Mouse (Mus musculus): ENCODE data around the gene Tgm4. TPM values are rescaled to one million over a fixed set of nuclear protein-coding genes. Genes with fewer than 3 reads are reported as not detected.

Tgm4 gene
- 0.47 and 1.3 TPM in 2 replicates for polyA plus RNA-seq (2014; fragmentation: Nextera tagmentation; extraction: Ambion mirVana)

- DNase-seq (ENCODE audit: low spot score) (peak; percentile 24), ATAC-seq (replicated peaks; ENCODE audit: low FRiP score) (no peak)
- Histone ChIP-seq H3K4me1 (replicated peaks; ENCODE audit: control insufficient read depth, insufficient read depth, low read length) (no peaks in the 10 kb centered on the region), H3K27me3 (ENCODE audit: control insufficient read depth, insufficient read depth, low read length) (no peaks in the 10 kb centered on the region), H3K4me3 (ENCODE audit: low read depth, low read length) (no peak within 1 kb of the TSS), H3K9ac (ENCODE audit: low read length) (no peak within 1 kb of the TSS), H3K27ac (ENCODE audit: low read depth, low read length) (no peak within 1 kb of the TSS), H3K9me3 (ENCODE audit: control insufficient read depth, low read length) (no peaks in the 10 kb centered on the region), H3K4me2 (ENCODE audit: low read depth, low read length, severe bottlenecking) (no peak within 1 kb of the TSS), H3K36me3 (ENCODE audit: control insufficient read depth, insufficient read depth, low read length) (no peaks in the 10 kb centered on the region)
- 87% methylated on average over 4 of the region's 4 CpGs for WGBS
Observed at GRCm38 (mm10) chr9:123034426-123034825, at the start of gene Tgm4. Gene Tgm4 (plus strand): TSS chr9:123034726.

- H3K4me1 ChIP-seq (replicated peaks; ENCODE audit: control insufficient read depth, insufficient read depth, low read length): no peaks in the 10 kb centered on the region
- H3K4me3 ChIP-seq (ENCODE audit: low read depth, low read length): no peak overlapping the region
- no peak overlapping the region for H3K9ac ChIP-seq (ENCODE audit: low read length)
- H3K36me3 ChIP-seq (ENCODE audit: control insufficient read depth, insufficient read depth, low read length): peaks cover 9% of the 10 kb centered on the region
- H3K4me2 ChIP-seq (ENCODE audit: low read depth, low read length, severe bottlenecking): no peak overlapping the region
- ATAC-seq (replicated peaks; ENCODE audit: low FRiP score) (no peak), DNase-seq (ENCODE audit: low spot score) (no peak)
- WGBS: 95% methylated on average over 10 of the region's 10 CpGs
- H3K27ac ChIP-seq (ENCODE audit: low read depth, low read length): no peak overlapping the region
- no peaks in the 10 kb centered on the region for H3K9me3 ChIP-seq (ENCODE audit: control insufficient read depth, low read length)
- no peaks in the 10 kb centered on the region for H3K27me3 ChIP-seq (ENCODE audit: control insufficient read depth, insufficient read depth, low read length)
Observed at GRCm38 (mm10) chr9:122998406-122999192, 35.9 kb upstream of the Tgm4 start.

- no peak overlapping the region for H3K4me3 ChIP-seq (ENCODE audit: low read depth, low read length)
- DNase-seq (ENCODE audit: low spot score): no peak
- H3K4me2 ChIP-seq (ENCODE audit: low read depth, low read length, severe bottlenecking): no peak overlapping the region
- H3K4me1 ChIP-seq (replicated peaks; ENCODE audit: control insufficient read depth, insufficient read depth, low read length): no peaks in the 10 kb centered on the region
- no peaks in the 10 kb centered on the region for H3K9me3 ChIP-seq (ENCODE audit: control insufficient read depth, low read length)
- 93% methylated on average over 4 of the region's 4 CpGs for WGBS
- peaks cover 9% of the 10 kb centered on the region for H3K36me3 ChIP-seq (ENCODE audit: control insufficient read depth, insufficient read depth, low read length)
- H3K27me3 ChIP-seq (ENCODE audit: control insufficient read depth, insufficient read depth, low read length): no peaks in the 10 kb centered on the region
- no peak overlapping the region for H3K27ac ChIP-seq (ENCODE audit: low read depth, low read length)
- H3K9ac ChIP-seq (ENCODE audit: low read length): no peak overlapping the region
- ATAC-seq (replicated peaks; ENCODE audit: low FRiP score): no peak
Observed at GRCm38 (mm10) chr9:122999193-122999586, 35.3 kb upstream of the Tgm4 start.

GRCm38 (mm10) chr9:123004718-123005117, 29.8 kb upstream of the Tgm4 start:
- H3K4me2 ChIP-seq (ENCODE audit: low read depth, low read length, severe bottlenecking): no peak overlapping the region
- WGBS: 100% methylated on average over 2 of the region's 2 CpGs

GRCm38 (mm10) chr9:123006071-123006470, 28.5 kb upstream of the Tgm4 start:
- WGBS: 86% methylated on average over 6 of the region's 6 CpGs

More at GRCm38 (mm10) chr9:123004718-123005117, 29.8 kb upstream of the Tgm4 start:
- no peaks in the 10 kb centered on the region for H3K4me1 ChIP-seq (replicated peaks; ENCODE audit: control insufficient read depth, insufficient read depth, low read length)
- ATAC-seq (replicated peaks; ENCODE audit: low FRiP score) (no peak), DNase-seq (ENCODE audit: low spot score) (no peak)
- no peak overlapping the region for H3K27ac ChIP-seq (ENCODE audit: low read depth, low read length)
- no peaks in the 10 kb centered on the region for H3K9me3 ChIP-seq (ENCODE audit: control insufficient read depth, low read length)
- peaks cover 18% of the 10 kb centered on the region for H3K36me3 ChIP-seq (ENCODE audit: control insufficient read depth, insufficient read depth, low read length)
- no peak overlapping the region for H3K9ac ChIP-seq (ENCODE audit: low read length)
- no peaks in the 10 kb centered on the region for H3K27me3 ChIP-seq (ENCODE audit: control insufficient read depth, insufficient read depth, low read length)
- no peak overlapping the region for H3K4me3 ChIP-seq (ENCODE audit: low read depth, low read length)

GRCm38 (mm10) chr9:123020995-123021631, 13.4 kb upstream of the Tgm4 start, which contains the start of gene Tmem42:
Gene Tmem42 (plus strand): TSS chr9:123021326.
- H3K4me1 ChIP-seq (replicated peaks; ENCODE audit: control insufficient read depth, insufficient read depth, low read length): peaks cover 4% of the 10 kb centered on the region; the same call in 1 of the 2 replicates
- no peaks in the 10 kb centered on the region for H3K27me3 ChIP-seq (ENCODE audit: control insufficient read depth, insufficient read depth, low read length)
- H3K36me3 ChIP-seq (ENCODE audit: control insufficient read depth, insufficient read depth, low read length): no peaks in the 10 kb centered on the region; the same call in 1 of the 2 replicates
- peak within 1 kb of the TSS; percentile 67 for H3K4me3 ChIP-seq (ENCODE audit: low read depth, low read length)
- peak within 1 kb of the TSS; percentile 81 for H3K9ac ChIP-seq (ENCODE audit: low read length)
- H3K9me3 ChIP-seq (ENCODE audit: control insufficient read depth, low read length): no peaks in the 10 kb centered on the region
- WGBS: under 1% methylated on average over 47 of the region's 69 CpGs
- H3K27ac ChIP-seq (ENCODE audit: low read depth, low read length): peak within 1 kb of the TSS; percentile 83
- DNase-seq (ENCODE audit: low spot score): peak; percentile 93
- peak; percentile 95 for ATAC-seq (replicated peaks; ENCODE audit: low FRiP score)
- H3K4me2 ChIP-seq (ENCODE audit: low read depth, low read length, severe bottlenecking): peak within 1 kb of the TSS; percentile 85

More at GRCm38 (mm10) chr9:123006071-123006470, 28.5 kb upstream of the Tgm4 start:
- H3K4me2 ChIP-seq (ENCODE audit: low read depth, low read length, severe bottlenecking): no peak overlapping the region
- no peak overlapping the region for H3K4me3 ChIP-seq (ENCODE audit: low read depth, low read length)
- H3K27me3 ChIP-seq (ENCODE audit: control insufficient read depth, insufficient read depth, low read length): no peaks in the 10 kb centered on the region
- no peak overlapping the region for H3K27ac ChIP-seq (ENCODE audit: low read depth, low read length)
- H3K36me3 ChIP-seq (ENCODE audit: control insufficient read depth, insufficient read depth, low read length): peaks cover 22% of the 10 kb centered on the region
- H3K9ac ChIP-seq (ENCODE audit: low read length): no peak overlapping the region
- no peaks in the 10 kb centered on the region for H3K4me1 ChIP-seq (replicated peaks; ENCODE audit: control insufficient read depth, insufficient read depth, low read length)
- no peak for ATAC-seq (replicated peaks; ENCODE audit: low FRiP score)
- no peaks in the 10 kb centered on the region for H3K9me3 ChIP-seq (ENCODE audit: control insufficient read depth, low read length)
- no peak for DNase-seq (ENCODE audit: low spot score)

- H3K36me3 ChIP-seq (ENCODE audit: control insufficient read depth, insufficient read depth, low read length): no peaks in the 10 kb centered on the region; the same call in 1 of the 2 replicates
- H3K4me3 ChIP-seq (ENCODE audit: low read depth, low read length): peak overlapping the region; percentile 67
- DNase-seq (ENCODE audit: low spot score): no peak
- H3K9me3 ChIP-seq (ENCODE audit: control insufficient read depth, low read length): no peaks in the 10 kb centered on the region
- ATAC-seq (replicated peaks; ENCODE audit: low FRiP score): peak; percentile 74
- H3K4me2 ChIP-seq (ENCODE audit: low read depth, low read length, severe bottlenecking): peak overlapping the region; percentile 85
- no peaks in the 10 kb centered on the region for H3K27me3 ChIP-seq (ENCODE audit: control insufficient read depth, insufficient read depth, low read length)
- no peak overlapping the region for H3K27ac ChIP-seq (ENCODE audit: low read depth, low read length)
- WGBS: 42% methylated on average over 18 of the region's 24 CpGs
- H3K9ac ChIP-seq (ENCODE audit: low read length): no peak overlapping the region
- peaks cover 4% of the 10 kb centered on the region; the same call in 1 of the 2 replicates for H3K4me1 ChIP-seq (replicated peaks; ENCODE audit: control insufficient read depth, insufficient read depth, low read length)
Observed at GRCm38 (mm10) chr9:123021636-123022379, 12.7 kb upstream of the Tgm4 start.

- H3K27ac ChIP-seq (ENCODE audit: low read depth, low read length): no peak overlapping the region
- no peaks in the 10 kb centered on the region for H3K36me3 ChIP-seq (ENCODE audit: control insufficient read depth, insufficient read depth, low read length)
- H3K4me1 ChIP-seq (replicated peaks; ENCODE audit: control insufficient read depth, insufficient read depth, low read length): peaks cover 4% of the 10 kb centered on the region; the same call in 1 of the 2 replicates
- no peaks in the 10 kb centered on the region for H3K9me3 ChIP-seq (ENCODE audit: control insufficient read depth, low read length)
- no peak overlapping the region for H3K4me3 ChIP-seq (ENCODE audit: low read depth, low read length)
- H3K9ac ChIP-seq (ENCODE audit: low read length): no peak overlapping the region
- H3K27me3 ChIP-seq (ENCODE audit: control insufficient read depth, insufficient read depth, low read length): no peaks in the 10 kb centered on the region
- WGBS: 77% methylated on average over 2 of the region's 2 CpGs
- ATAC-seq (replicated peaks; ENCODE audit: low FRiP score): no peak
- H3K4me2 ChIP-seq (ENCODE audit: low read depth, low read length, severe bottlenecking): no peak overlapping the region
- DNase-seq (ENCODE audit: low spot score): no peak
Observed at GRCm38 (mm10) chr9:123024201-123024600, 10.3 kb upstream of the Tgm4 start.
